Mouse (Mus musculus) embryonic facial prominence, embryonic 13.5 days (tissue): ENCODE data around the gene Tmem45a. TPM values are rescaled to one million over a fixed set of nuclear protein-coding genes. Genes with fewer than 3 reads are reported as not detected.

Experiments used
- ATAC-seq: fragments of 200-750 bp; cut with Nextera tagmentation; 2 replicates; pipeline ENCODE4 v1.8.0; 2017; ENCODE audit warnings: low read depth; ENCODE audit not compliant: insufficient number of reproducible peaks, insufficient read depth, low FRiP score, low TSS enrichment
- H3K27ac ChIP-seq: fragments of 300-500 bp; sonication (generic); 2 replicates; pipeline ENCODE4 v1.5.1; 2015; ENCODE audit warnings: moderate library complexity, mild to moderate bottlenecking, inconsistent platforms
- H3K27me3 ChIP-seq: fragments of 300-500 bp; sonication (generic); 2 replicates; pipeline ENCODE4 v1.6.1; 2015; ENCODE audit warnings: mild to moderate bottlenecking, inconsistent platforms
- H3K36me3 ChIP-seq: fragments of 300-500 bp; sonication (generic); 2 replicates; pipeline ENCODE4 v1.6.1; 2015; ENCODE audit warnings: mild to moderate bottlenecking, inconsistent platforms
- H3K4me1 ChIP-seq: fragments of 300-500 bp; sonication (generic); 2 replicates; pipeline ENCODE4 v1.6.1; 2015; ENCODE audit warnings: inconsistent platforms
- H3K4me2 ChIP-seq: fragments of 300-500 bp; sonication (generic); 2 replicates; pipeline ENCODE4 v1.6.1; 2015; ENCODE audit warnings: moderate library complexity, mild to moderate bottlenecking, inconsistent platforms
- H3K4me3 ChIP-seq: fragments of 300-500 bp; sonication (generic); 2 replicates; pipeline ENCODE4 v1.5.1; 2015; ENCODE audit warnings: mild to moderate bottlenecking, inconsistent platforms
- H3K9ac ChIP-seq: fragments of 300-500 bp; sonication (generic); 2 replicates; pipeline ENCODE4 v1.6.1; 2015; ENCODE audit warnings: mild to moderate bottlenecking, inconsistent platforms
- H3K9me3 ChIP-seq: fragments of 300-500 bp; sonication (generic); 2 replicates; pipeline ENCODE4 v1.6.1; 2016; ENCODE audit warnings: inconsistent platforms
- WGBS: fragments of 180-500 bp; shearing (Covaris S2); methylation state at CpG from one replicate; pipeline ENCODE4 v1.1.7; 2015; ENCODE audit warnings: mixed read lengths; 5-methylcytosine and 5-hydroxymethylcytosine counted together
- polyA plus RNA-seq: library from polyadenylated mRNA; unstranded; fragments of >200 nt; fragmentation: Nextera tagmentation; extraction: Ambion mirVana; gene quantifications from 2 replicates; pipeline ENCODE4 v1.2.1, GENCODE M21; 2015

Tmem45a gene
- polyA plus RNA-seq, 1 experiment from 2014 or later: 36.0 TPM

DNA sequence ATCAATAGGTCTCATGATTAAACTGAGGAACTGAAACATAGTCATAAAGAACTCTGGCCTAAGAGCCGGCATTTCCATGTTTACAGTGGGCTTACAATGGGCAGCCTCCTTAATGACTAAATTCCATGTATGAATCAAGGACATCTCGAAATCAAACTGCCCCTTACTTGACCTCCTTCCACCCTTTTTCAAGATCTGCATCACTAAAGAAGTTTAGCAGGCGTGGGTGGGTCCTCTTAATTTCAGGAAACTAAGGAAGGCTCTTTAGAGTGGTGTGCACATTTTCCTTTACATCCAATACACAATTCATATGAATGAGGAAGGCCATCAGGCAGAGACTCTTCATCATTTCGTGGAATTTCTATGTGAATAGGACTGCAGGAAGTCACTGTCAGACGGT lies 17.6 kb downstream of the Tmem45a start:
- Histone ChIP-seq H3K9ac (no peak overlapping the region), H3K4me2 (no peak overlapping the region), H3K9me3 (no peaks in the 10 kb centered on the region), H3K36me3 (no peaks in the 10 kb centered on the region), H3K27ac (no peak overlapping the region), H3K4me1 (no peaks in the 10 kb centered on the region), H3K4me3 (no peak overlapping the region), H3K27me3 (no peaks in the 10 kb centered on the region)
- WGBS: 84% methylated on average over 5 of the region's 5 CpGs
- ATAC-seq: no peak

DNA sequence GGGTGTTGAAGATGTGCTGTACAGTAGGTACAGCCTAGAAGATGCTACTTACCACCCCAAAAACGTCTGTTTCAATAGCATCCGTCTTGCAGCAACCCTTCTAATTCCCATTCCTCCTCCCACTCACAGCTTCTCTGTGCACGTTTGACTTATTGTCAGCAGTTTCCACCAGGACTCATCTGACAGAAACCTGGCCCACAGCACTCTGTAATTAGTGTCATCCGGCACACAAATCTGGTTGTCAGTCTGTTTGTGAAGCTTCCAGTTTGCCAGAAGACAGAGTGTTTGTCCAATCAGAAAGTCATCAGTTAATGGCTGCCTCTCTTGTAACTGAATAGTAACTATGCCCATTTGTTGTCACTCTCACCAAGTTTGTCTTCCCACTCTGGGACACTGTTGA lies 18.4 kb downstream of the Tmem45a start:
- no peak for ATAC-seq
- Histone ChIP-seq H3K9ac (no peak overlapping the region), H3K4me3 (no peak overlapping the region), H3K4me1 (no peaks in the 10 kb centered on the region), H3K4me2 (no peak overlapping the region), H3K9me3 (no peaks in the 10 kb centered on the region), H3K27ac (no peak overlapping the region), H3K27me3 (no peaks in the 10 kb centered on the region), H3K36me3 (no peaks in the 10 kb centered on the region)
- 58% methylated on average over 4 of the region's 4 CpGs for WGBS

DNA sequence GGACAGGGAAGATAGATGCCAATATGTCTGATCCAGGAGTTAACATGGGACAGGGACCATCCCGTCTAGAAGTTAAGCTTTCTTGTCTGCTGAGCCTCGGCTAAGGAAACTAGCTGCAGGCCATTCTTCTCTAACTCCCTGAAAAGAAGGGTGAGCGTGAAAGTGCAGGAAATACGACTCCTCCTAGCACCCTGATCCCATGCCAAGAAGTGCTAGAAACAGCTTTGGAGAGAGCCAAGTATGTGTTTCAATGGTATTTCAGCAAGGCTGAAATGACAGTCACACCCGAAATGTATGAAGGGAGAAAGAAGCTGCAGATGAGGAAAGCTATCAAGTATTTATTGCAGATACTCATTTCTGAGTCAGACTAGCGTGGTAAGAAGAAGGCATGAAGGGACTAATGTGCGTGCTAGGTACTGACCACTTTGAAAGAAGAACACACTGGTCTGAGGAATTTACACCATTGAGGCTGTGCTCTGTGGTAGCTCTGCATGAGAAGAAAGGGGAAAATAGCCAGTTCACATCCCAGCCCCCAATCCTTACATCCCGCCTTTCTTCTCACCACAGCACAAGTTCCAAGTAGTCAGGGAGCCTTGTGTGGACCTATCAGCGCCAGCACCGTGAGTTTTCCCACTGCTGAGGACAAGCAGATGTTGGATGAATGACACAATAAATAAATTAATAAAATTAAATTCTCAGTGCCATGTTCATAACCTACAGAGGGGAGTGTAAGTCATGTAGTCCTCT lies 33.0 kb downstream of the Tmem45a start:
- H3K4me1 ChIP-seq: peaks cover 9% of the 10 kb centered on the region
- no peaks in the 10 kb centered on the region for H3K36me3 ChIP-seq
- no peaks in the 10 kb centered on the region for H3K9me3 ChIP-seq
- no peak overlapping the region for H3K4me3 ChIP-seq
- ATAC-seq: no peak
- H3K9ac ChIP-seq: no peak overlapping the region
- H3K27ac ChIP-seq: 0 out of 2 replicates have a peak overlapping the region, but pooled peaks have one; percentile 16
- WGBS: 43% methylated on average over 10 of the region's 10 CpGs
- H3K4me2 ChIP-seq: 0 out of 2 replicates have a peak overlapping the region, but pooled peaks have one; percentile 5
- no peaks in the 10 kb centered on the region for H3K27me3 ChIP-seq

DNA sequence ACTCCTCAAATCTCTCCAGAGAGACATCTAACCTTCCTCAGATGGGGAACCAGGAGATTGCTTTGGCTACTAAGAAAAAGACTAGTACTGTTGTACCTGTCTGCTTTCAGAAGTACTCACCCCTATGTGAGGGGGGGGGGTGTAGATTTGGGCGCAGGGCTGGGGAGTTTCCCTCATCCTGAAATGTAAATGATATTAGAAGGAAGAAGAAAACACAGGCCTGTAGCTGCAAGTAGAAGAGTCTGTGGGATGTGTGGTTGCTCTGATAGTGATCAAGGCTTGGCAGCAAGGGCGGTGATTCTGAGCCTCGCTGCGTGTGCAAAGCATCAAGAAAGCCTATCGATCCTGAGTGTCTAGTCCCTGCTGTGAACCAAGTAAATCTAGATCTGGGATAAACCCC lies 43.0 kb downstream of the Tmem45a start:
- H3K27ac ChIP-seq: no peak overlapping the region
- no peak overlapping the region for H3K4me3 ChIP-seq
- no peak overlapping the region for H3K9ac ChIP-seq
- H3K4me2 ChIP-seq: no peak overlapping the region
- 74% methylated on average over 5 of the region's 5 CpGs for WGBS
- no peaks in the 10 kb centered on the region for H3K27me3 ChIP-seq
- no peaks in the 10 kb centered on the region for H3K36me3 ChIP-seq
- ATAC-seq: no peak
- no peaks in the 10 kb centered on the region for H3K4me1 ChIP-seq
- no peaks in the 10 kb centered on the region for H3K9me3 ChIP-seq

DNA sequence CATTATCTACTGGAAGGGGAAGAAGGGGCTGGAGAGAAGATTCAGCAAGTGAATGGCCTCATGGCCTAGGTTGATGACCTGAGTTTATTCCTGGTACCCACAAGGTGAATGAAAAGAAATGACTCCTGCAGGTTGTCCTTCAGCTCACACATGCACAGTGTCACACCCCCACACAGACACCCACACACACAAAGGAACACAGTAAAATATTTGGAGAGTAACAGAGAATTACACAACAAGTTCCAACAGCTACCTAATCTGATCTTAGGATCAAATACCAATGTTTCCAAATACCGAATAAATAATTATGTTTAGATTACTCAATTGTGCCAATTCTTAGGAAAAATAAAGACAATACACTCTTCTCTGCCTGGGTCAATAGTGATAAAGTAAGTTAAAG lies 52.7 kb downstream of the Tmem45a start:
- no peaks in the 10 kb centered on the region for H3K36me3 ChIP-seq
- H3K9me3 ChIP-seq: no peaks in the 10 kb centered on the region
- 84% methylated on average over 1 of the region's 1 CpGs for WGBS
- H3K9ac ChIP-seq: no peak overlapping the region
- no peaks in the 10 kb centered on the region for H3K27me3 ChIP-seq
- H3K4me1 ChIP-seq: no peaks in the 10 kb centered on the region
- H3K4me2 ChIP-seq: no peak overlapping the region
- no peak overlapping the region for H3K27ac ChIP-seq
- no peak for ATAC-seq
- H3K4me3 ChIP-seq: no peak overlapping the region

DNA sequence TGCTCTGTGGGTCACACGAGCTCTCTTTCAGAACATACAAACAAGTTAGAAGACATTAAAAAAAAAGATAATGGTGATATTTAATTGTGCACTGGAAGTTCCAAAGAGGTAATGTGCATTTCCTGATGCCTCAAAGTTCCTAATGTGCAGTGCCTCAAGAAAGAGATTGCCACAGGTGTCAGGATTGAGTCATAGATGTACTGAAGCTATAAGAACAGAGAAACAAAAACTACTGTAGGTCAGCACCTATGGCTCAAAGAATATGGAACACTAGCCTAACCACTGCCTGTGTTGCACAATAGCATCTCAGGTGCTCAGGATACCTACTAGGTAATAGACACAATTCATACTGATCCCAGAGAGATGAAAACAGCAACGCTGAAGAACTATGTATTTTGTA lies 54.0 kb downstream of the Tmem45a start:
- no peaks in the 10 kb centered on the region for H3K4me1 ChIP-seq
- H3K4me2 ChIP-seq: no peak overlapping the region
- H3K36me3 ChIP-seq: no peaks in the 10 kb centered on the region
- 88% methylated on average over 2 of the region's 2 CpGs for WGBS
- H3K9ac ChIP-seq: no peak overlapping the region
- no peaks in the 10 kb centered on the region for H3K9me3 ChIP-seq
- H3K27ac ChIP-seq: no peak overlapping the region
- no peaks in the 10 kb centered on the region for H3K27me3 ChIP-seq
- no peak overlapping the region for H3K4me3 ChIP-seq
- ATAC-seq: no peak

- ATAC-seq: no peak
- Histone ChIP-seq H3K4me1 (no peaks in the 10 kb centered on the region), H3K36me3 (no peaks in the 10 kb centered on the region), H3K27ac (no peak overlapping the region), H3K4me2 (no peak overlapping the region), H3K9ac (no peak overlapping the region), H3K27me3 (no peaks in the 10 kb centered on the region), H3K9me3 (no peaks in the 10 kb centered on the region), H3K4me3 (no peak overlapping the region)
- 81% methylated on average over 6 of the region's 6 CpGs for WGBS
These were observed 84.4 kb downstream of the Tmem45a start for GRCm38 (mm10) chr16:56801370-56802109.

- H3K36me3 ChIP-seq: no peaks in the 10 kb centered on the region
- no peak overlapping the region for H3K9ac ChIP-seq
- no peaks in the 10 kb centered on the region for H3K27me3 ChIP-seq
- H3K9me3 ChIP-seq: no peaks in the 10 kb centered on the region
- 85% methylated on average over 7 of the region's 7 CpGs for WGBS
- no peak overlapping the region for H3K27ac ChIP-seq
- H3K4me3 ChIP-seq: no peak overlapping the region
- no peak overlapping the region for H3K4me2 ChIP-seq
- ATAC-seq: no peak
- H3K4me1 ChIP-seq: no peaks in the 10 kb centered on the region
These were observed 85.0 kb downstream of the Tmem45a start for GRCm38 (mm10) chr16:56800946-56801345.

GRCm38 (mm10) chr16:56800469-56800868 lies 85.5 kb downstream of the Tmem45a start:
- Histone ChIP-seq H3K27me3 (no peaks in the 10 kb centered on the region), H3K4me3 (no peak overlapping the region), H3K36me3 (no peaks in the 10 kb centered on the region), H3K4me2 (no peak overlapping the region), H3K9ac (no peak overlapping the region), H3K9me3 (no peaks in the 10 kb centered on the region), H3K4me1 (no peaks in the 10 kb centered on the region), H3K27ac (no peak overlapping the region)
- 48% methylated on average over 2 of the region's 2 CpGs for WGBS
- ATAC-seq: no peak

- ATAC-seq: no peak
- Histone ChIP-seq H3K9ac (no peak overlapping the region), H3K4me2 (no peak overlapping the region), H3K36me3 (no peaks in the 10 kb centered on the region), H3K27ac (no peak overlapping the region), H3K4me3 (no peak overlapping the region), H3K9me3 (no peaks in the 10 kb centered on the region), H3K27me3 (no peaks in the 10 kb centered on the region), H3K4me1 (no peaks in the 10 kb centered on the region)
- WGBS: 85% methylated on average over 3 of the region's 3 CpGs
These were observed 86.4 kb downstream of the Tmem45a start for GRCm38 (mm10) chr16:56799541-56800029.

- no peak overlapping the region for H3K27ac ChIP-seq
- H3K36me3 ChIP-seq: no peaks in the 10 kb centered on the region
- 77% methylated on average over 7 of the region's 7 CpGs for WGBS
- no peak for ATAC-seq
- no peak overlapping the region for H3K4me2 ChIP-seq
- H3K4me3 ChIP-seq: no peak overlapping the region
- H3K27me3 ChIP-seq: no peaks in the 10 kb centered on the region
- no peak overlapping the region for H3K9ac ChIP-seq
- no peaks in the 10 kb centered on the region for H3K9me3 ChIP-seq
- no peaks in the 10 kb centered on the region for H3K4me1 ChIP-seq
These were observed 87.1 kb downstream of the Tmem45a start for GRCm38 (mm10) chr16:56798873-56799272.
